Mouse (Mus musculus) hindbrain, embryonic 11.5 days (tissue): ENCODE measurements around the gene Npas4. TPM values are rescaled to one million over a fixed set of nuclear protein-coding genes. Genes with fewer than 3 reads are reported as not detected.
"Not testable (repeated sequence)": the region's sequence is repeated elsewhere in the genome, so short reads cannot be mapped to it uniquely, and the experiment has no call there.

Experiments used
- ATAC-seq: fragments of 200-750 bp; cut with Nextera tagmentation; 2 replicates; pipeline ENCODE4 v1.8.0; 2017; ENCODE audit warnings: mild to moderate bottlenecking, moderate TSS enrichment, moderate library complexity; ENCODE audit not compliant: low FRiP score
- DNase-seq: peaks from one replicate; pipeline ENCODE4 v3.0.0-alpha.2; 2015; ENCODE audit warnings: low spot score
- H3K27ac ChIP-seq: fragments of 300-500 bp; sonication (generic); 2 replicates; pipeline ENCODE4 v1.5.1; 2014; ENCODE audit warnings: mild to moderate bottlenecking, low read depth, low read length
- H3K27me3 ChIP-seq: fragments of 300-500 bp; sonication (generic); 2 replicates; pipeline ENCODE4 v1.6.1; 2014; ENCODE audit warnings: mild to moderate bottlenecking, low read length, moderate library complexity, mixed read lengths; ENCODE audit not compliant: control insufficient read depth, insufficient read depth
- H3K36me3 ChIP-seq: fragments of 300-500 bp; sonication (generic); 2 replicates; pipeline ENCODE4 v1.6.1; 2014; ENCODE audit warnings: mild to moderate bottlenecking, low read length, moderate library complexity, mixed read lengths; ENCODE audit not compliant: control insufficient read depth, insufficient read depth
- H3K4me1 ChIP-seq: fragments of 300-500 bp; sonication (generic); replicated peaks from 2 replicates; pipeline ENCODE4 v1.6.1; 2014; ENCODE audit warnings: low read length, mixed read lengths; ENCODE audit not compliant: control insufficient read depth, insufficient read depth
- H3K4me2 ChIP-seq: fragments of 300-500 bp; sonication (generic); replicated peaks from 2 replicates; pipeline ENCODE4 v1.6.1; 2014; ENCODE audit warnings: mild to moderate bottlenecking, low read depth, low read length
- H3K4me3 ChIP-seq: fragments of 300-500 bp; sonication (generic); 2 replicates; pipeline ENCODE4 v1.5.1; 2014; ENCODE audit warnings: low read depth, low read length
- H3K9ac ChIP-seq: fragments of 300-500 bp; sonication (generic); 2 replicates; pipeline ENCODE4 v1.6.1; 2014; ENCODE audit warnings: low read depth, low read length
- H3K9me3 ChIP-seq: fragments of 300-500 bp; sonication (generic); 2 replicates; pipeline ENCODE4 v1.6.1; 2016; ENCODE audit warnings: low read length; ENCODE audit not compliant: control insufficient read depth
- WGBS: fragments of 180-500 bp; shearing (Covaris S2); extraction: QIAGEN DNeasy Blood & Tissue Kit; methylation state at CpG from one replicate; pipeline ENCODE4 v1.1.7; 2014; 5-methylcytosine and 5-hydroxymethylcytosine counted together
- polyA plus RNA-seq: library from polyadenylated mRNA; unstranded; fragments of >200 nt; fragmentation: Nextera tagmentation; extraction: Ambion mirVana; gene quantifications from 2 replicates; pipeline ENCODE4 v1.2.1, GENCODE M21; 2014

Npas4 gene
- polyA plus RNA-seq, 1 experiment from 2014 or later = 0.06 TPM

GRCm38 (mm10) chr19:5021416-5021815 is 31.3 kb upstream of the Npas4 start:
- no peaks in the 10 kb centered on the region for H3K9me3 ChIP-seq
- 87% methylated on average over 2 of the region's 2 CpGs for WGBS
- no peak overlapping the region for H3K4me2 ChIP-seq
- no peak overlapping the region for H3K27ac ChIP-seq
- H3K36me3 ChIP-seq = no peaks in the 10 kb centered on the region
- H3K4me1 ChIP-seq = no peaks in the 10 kb centered on the region
- DNase-seq (no peak), ATAC-seq (no peak)
- H3K9ac ChIP-seq = no peak overlapping the region
- no peak overlapping the region for H3K4me3 ChIP-seq
- H3K27me3 ChIP-seq = no peaks in the 10 kb centered on the region

GRCm38 (mm10) chr19:5018191-5018590 is 28.1 kb upstream of the Npas4 start:
- ATAC-seq (no peak), DNase-seq (no peak)
- Histone ChIP-seq H3K4me2 (no peak overlapping the region), H3K36me3 (no peaks in the 10 kb centered on the region), H3K27me3 (no peaks in the 10 kb centered on the region), H3K9ac (no peak overlapping the region), H3K4me3 (no peak overlapping the region), H3K9me3 (no peaks in the 10 kb centered on the region), H3K27ac (no peak overlapping the region), H3K4me1 (no peaks in the 10 kb centered on the region)
- 86% methylated on average over 3 of the region's 3 CpGs for WGBS

- H3K4me1 ChIP-seq = no peaks in the 10 kb centered on the region
- H3K9me3 ChIP-seq = no peaks in the 10 kb centered on the region
- ATAC-seq = no peak
- no peak overlapping the region for H3K27ac ChIP-seq
- DNase-seq = no peak
- H3K9ac ChIP-seq = no peak overlapping the region
- H3K4me3 ChIP-seq = no peak overlapping the region
- WGBS = 84% methylated on average over 4 of the region's 4 CpGs
- no peaks in the 10 kb centered on the region for H3K36me3 ChIP-seq
- no peaks in the 10 kb centered on the region for H3K27me3 ChIP-seq
- H3K4me2 ChIP-seq = no peak overlapping the region
Observed at GRCm38 (mm10) chr19:5017611-5018010, 27.5 kb upstream of the Npas4 start.

GRCm38 (mm10) chr19:5016782-5017181 is 26.7 kb upstream of the Npas4 start:
- H3K36me3 ChIP-seq = no peaks in the 10 kb centered on the region
- no peaks in the 10 kb centered on the region for H3K27me3 ChIP-seq
- H3K9ac ChIP-seq = no peak overlapping the region
- WGBS = 21% methylated on average over 12 of the region's 12 CpGs
- H3K27ac ChIP-seq = no peak overlapping the region
- no peaks in the 10 kb centered on the region for H3K9me3 ChIP-seq
- H3K4me1 ChIP-seq = no peaks in the 10 kb centered on the region
- H3K4me3 ChIP-seq = no peak overlapping the region
- ATAC-seq = no peak
- no peak overlapping the region for H3K4me2 ChIP-seq
- DNase-seq = peak; percentile 84

GRCm38 (mm10) chr19:5016221-5016742 is 26.2 kb upstream of the Npas4 start:
- H3K4me3 ChIP-seq = no peak overlapping the region
- no peaks in the 10 kb centered on the region for H3K4me1 ChIP-seq
- H3K9ac ChIP-seq = no peak overlapping the region
- ATAC-seq (no peak), DNase-seq (peak; percentile 27)
- no peaks in the 10 kb centered on the region for H3K27me3 ChIP-seq
- 45% methylated on average over 10 of the region's 10 CpGs for WGBS
- no peaks in the 10 kb centered on the region for H3K36me3 ChIP-seq
- no peak overlapping the region for H3K4me2 ChIP-seq
- H3K9me3 ChIP-seq = no peaks in the 10 kb centered on the region
- H3K27ac ChIP-seq = no peak overlapping the region

- no peaks in the 10 kb centered on the region for H3K4me1 ChIP-seq
- DNase-seq (peak; percentile 58), ATAC-seq (no peak)
- no peak overlapping the region for H3K4me2 ChIP-seq
- H3K36me3 ChIP-seq = no peaks in the 10 kb centered on the region
- H3K9me3 ChIP-seq = no peaks in the 10 kb centered on the region
- WGBS = 21% methylated on average over 8 of the region's 8 CpGs
- no peak overlapping the region for H3K9ac ChIP-seq
- no peaks in the 10 kb centered on the region for H3K27me3 ChIP-seq
- no peak overlapping the region for H3K4me3 ChIP-seq
- no peak overlapping the region for H3K27ac ChIP-seq
Observed at GRCm38 (mm10) chr19:5014961-5015398, 24.9 kb upstream of the Npas4 start.

GRCm38 (mm10) chr19:5013138-5013537 is 23.0 kb upstream of the Npas4 start:
- no peaks in the 10 kb centered on the region for H3K36me3 ChIP-seq
- no peak for DNase-seq
- H3K27ac ChIP-seq = no peak overlapping the region
- no peak overlapping the region for H3K4me3 ChIP-seq
- H3K27me3 ChIP-seq = no peaks in the 10 kb centered on the region
- no peaks in the 10 kb centered on the region for H3K9me3 ChIP-seq
- no peak overlapping the region for H3K9ac ChIP-seq
- no peak overlapping the region for H3K4me2 ChIP-seq
- 81% methylated on average over 8 of the region's 8 CpGs for WGBS
- no peak for ATAC-seq
- no peaks in the 10 kb centered on the region for H3K4me1 ChIP-seq

- 80% methylated on average over 4 of the region's 4 CpGs for WGBS
- no peak for ATAC-seq
- 0 out of 2 replicates have a peak, but pooled peaks cover under 1% of the 10 kb centered on the region for H3K27me3 ChIP-seq
- H3K27ac ChIP-seq = no peak overlapping the region
- H3K9ac ChIP-seq = no peak overlapping the region
- H3K4me3 ChIP-seq = no peak overlapping the region
- H3K36me3 ChIP-seq = no peaks in the 10 kb centered on the region
- H3K9me3 ChIP-seq = no peaks in the 10 kb centered on the region
- no peak overlapping the region for H3K4me2 ChIP-seq
- 0 out of 2 replicates have a peak, but pooled peaks cover 3% of the 10 kb centered on the region for H3K4me1 ChIP-seq
- DNase-seq = no peak
Observed at GRCm38 (mm10) chr19:5004925-5005324, 14.8 kb upstream of the Npas4 start.

GRCm38 (mm10) chr19:5003644-5004043 is 13.5 kb upstream of the Npas4 start:
- not testable (repeated sequence) for H3K36me3 ChIP-seq, ATAC-seq, H3K9me3 ChIP-seq, H3K4me3 ChIP-seq, H3K27ac ChIP-seq, DNase-seq, H3K4me2 ChIP-seq, H3K27me3 ChIP-seq, H3K4me1 ChIP-seq, H3K9ac ChIP-seq
- WGBS = 59% methylated on average over 2 of the region's 2 CpGs
